Mouse (Mus musculus) myocyte (in vitro differentiated cells): Measurements from ENCODE around the gene Itk.

ENCODE experiments used
- E2F4 ChIP-seq: IDR thresholded peaks from one replicate; pipeline ENCODE4 v1.6.1; 2011; ENCODE audit warnings: mild to moderate bottlenecking, control low read depth, moderate library complexity; ENCODE audit not compliant: insufficient read depth
- MAX ChIP-seq: IDR thresholded peaks from one replicate; pipeline ENCODE4 v1.6.1; 2011; ENCODE audit warnings: low read depth, mild to moderate bottlenecking, control low read depth
- MYOD1 ChIP-seq, 3 experiments: IDR thresholded peaks; one replicate each; pipeline ENCODE4 v1.6.1; 2011; ENCODE audit warnings: control low read depth in 2 of 3, low read depth in 2 of 3, mild to moderate bottlenecking in 2 of 3, moderate library complexity in 1 of 3; ENCODE audit not compliant: insufficient read length in 2 of 3, control insufficient read depth in 1 of 3
- POLR2A ChIP-seq: IDR thresholded peaks from one replicate; pipeline ENCODE4 v1.6.1; 2011; ENCODE audit warnings: low read depth, mild to moderate bottlenecking, control low read depth, moderate library complexity; ENCODE audit not compliant: insufficient read length
- POLR2AphosphoS2 ChIP-seq: IDR thresholded peaks from one replicate; pipeline ENCODE4 v1.6.1; 2011; ENCODE audit warnings: low read depth, control low read depth; ENCODE audit not compliant: insufficient read length
- REST ChIP-seq: IDR thresholded peaks from one replicate; pipeline ENCODE4 v1.6.1; 2011; ENCODE audit warnings: mild to moderate bottlenecking, control low read depth, moderate library complexity; ENCODE audit not compliant: insufficient read depth, insufficient read length
- TCF12 ChIP-seq: IDR thresholded peaks from one replicate; pipeline ENCODE4 v1.6.1; 2011; ENCODE audit warnings: mild to moderate bottlenecking, control low read depth; ENCODE audit not compliant: poor library complexity, insufficient read depth, severe bottlenecking
- USF1 ChIP-seq: IDR thresholded peaks from one replicate; pipeline ENCODE4 v1.6.1; 2011; ENCODE audit warnings: low read depth, mild to moderate bottlenecking, control low read depth, moderate library complexity

GRCm38 (mm10) chr11:46373071-46374030, 16.0 kb downstream of the Itk start:
- TF ChIP-seq TCF12: no peak
- TF ChIP-seq USF1: no peak
- no peak for TF ChIP-seq POLR2AphosphoS2
- no peak for TF ChIP-seq REST
- TF ChIP-seq MYOD1 (IDR thresholded peaks at IDR 0.05; ENCODE audit: control insufficient read depth in 1 of 3, insufficient read length in 2 of 3, low read depth in 2 of 3): no peak
- no peak for TF ChIP-seq MAX
- no peak for TF ChIP-seq E2F4
- no peak for TF ChIP-seq POLR2A
